Mouse (Mus musculus): ENCODE data around the gene Dscam.
"Not testable (repeated sequence)": the region's sequence is repeated elsewhere in the genome, so short reads cannot be mapped to it uniquely, and the experiment has no call there.

The Dscam gene

GRCm38 (mm10) chr16:96884590-96884989 is 286.0 kb downstream of the Dscam start:
- DNase-seq (ENCODE audit: low spot score in 2 of 2): not testable (repeated sequence)

GRCm38 (mm10) chr16:96877271-96877670 is 293.3 kb downstream of the Dscam start:
- DNase-seq (ENCODE audit: low spot score in 2 of 2): no peak

GRCm38 (mm10) chr16:96872799-96873198 is 297.8 kb downstream of the Dscam start:
- DNase-seq (ENCODE audit: low spot score in 2 of 2): no peak

DNA sequence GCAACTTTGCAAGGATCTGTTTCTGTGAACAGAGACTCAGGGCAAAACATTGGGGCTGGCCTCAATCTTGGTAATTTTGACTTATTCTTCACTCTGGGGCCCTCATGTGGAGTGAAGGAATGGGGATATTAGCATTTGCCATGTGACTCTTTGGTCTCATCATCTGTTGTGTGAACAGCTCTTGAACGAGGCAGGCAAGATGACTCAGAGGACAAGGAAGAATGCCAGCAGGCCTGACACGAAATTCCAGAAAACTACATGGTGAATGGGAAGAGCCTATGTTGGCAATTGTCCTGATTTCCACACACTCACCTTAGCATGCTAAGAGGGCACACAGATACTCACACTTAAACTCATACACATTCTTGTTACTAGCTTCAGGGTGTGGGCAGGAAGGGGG is 313.0 kb downstream of the Dscam start:
- no peak for DNase-seq (ENCODE audit: low spot score in 2 of 2)

GRCm38 (mm10) chr16:96855060-96855459 is 315.5 kb downstream of the Dscam start:
- DNase-seq (ENCODE audit: low spot score in 2 of 2): no peak

GRCm38 (mm10) chr16:96852383-96852782 is 318.2 kb downstream of the Dscam start:
- no peak for DNase-seq (ENCODE audit: low spot score in 2 of 2)

- DNase-seq (ENCODE audit: low spot score in 2 of 2): no peak
These were observed 321.6 kb downstream of the Dscam start for GRCm38 (mm10) chr16:96848916-96849315.

DNA sequence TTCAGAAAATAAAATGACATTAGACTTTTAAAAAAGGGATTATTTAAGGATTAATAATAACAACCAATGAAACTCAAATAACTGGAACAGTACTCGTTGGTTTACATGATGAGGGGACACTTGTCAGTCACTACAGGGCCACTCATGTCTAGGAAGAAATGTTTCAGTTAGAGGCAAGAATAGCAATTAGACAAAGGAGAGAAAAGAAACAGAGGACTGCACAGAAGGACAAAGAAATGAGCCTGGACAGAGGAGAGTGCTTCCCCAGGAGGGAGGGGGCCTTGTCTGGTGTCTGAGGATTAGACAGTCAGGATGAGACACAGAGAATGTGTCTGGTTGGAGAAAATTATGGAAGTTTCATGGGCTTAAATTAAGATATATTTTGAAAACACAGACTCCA is 324.0 kb downstream of the Dscam start:
- DNase-seq (ENCODE audit: low spot score in 2 of 2): no peak

GRCm38 (mm10) chr16:96846113-96846512 is 324.4 kb downstream of the Dscam start:
- no peak for DNase-seq (ENCODE audit: low spot score in 2 of 2)

DNA sequence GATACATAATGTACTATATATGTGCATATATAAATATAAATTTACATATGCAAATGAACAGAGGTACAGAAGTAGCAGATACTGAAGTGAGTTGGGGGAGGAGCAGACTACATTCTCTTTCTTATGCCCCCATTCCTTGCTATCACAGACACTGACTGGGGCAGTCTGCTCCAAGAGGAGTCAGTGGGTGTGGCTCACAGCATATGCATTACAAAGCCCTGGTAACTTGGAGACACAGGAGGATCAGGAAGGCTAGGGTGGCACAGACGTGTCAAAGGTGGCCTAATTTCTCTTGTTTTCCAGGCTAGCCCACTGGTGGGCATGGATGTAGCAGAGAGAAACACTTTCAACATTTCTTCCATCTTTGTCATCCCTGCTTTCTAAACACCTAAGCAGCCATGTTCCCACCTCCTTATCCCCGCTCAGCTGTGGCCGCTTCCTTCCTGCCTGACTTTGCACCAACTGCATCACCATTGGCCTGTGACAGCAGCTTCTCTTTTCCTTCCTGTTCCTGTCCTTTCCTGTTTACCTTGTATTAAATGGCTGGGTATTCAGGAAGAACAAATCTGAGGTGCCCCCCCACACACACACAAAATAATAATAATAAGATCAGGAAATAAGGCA is 325.0 kb downstream of the Dscam start:
- DNase-seq (ENCODE audit: low spot score in 2 of 2): no peak

DNA sequence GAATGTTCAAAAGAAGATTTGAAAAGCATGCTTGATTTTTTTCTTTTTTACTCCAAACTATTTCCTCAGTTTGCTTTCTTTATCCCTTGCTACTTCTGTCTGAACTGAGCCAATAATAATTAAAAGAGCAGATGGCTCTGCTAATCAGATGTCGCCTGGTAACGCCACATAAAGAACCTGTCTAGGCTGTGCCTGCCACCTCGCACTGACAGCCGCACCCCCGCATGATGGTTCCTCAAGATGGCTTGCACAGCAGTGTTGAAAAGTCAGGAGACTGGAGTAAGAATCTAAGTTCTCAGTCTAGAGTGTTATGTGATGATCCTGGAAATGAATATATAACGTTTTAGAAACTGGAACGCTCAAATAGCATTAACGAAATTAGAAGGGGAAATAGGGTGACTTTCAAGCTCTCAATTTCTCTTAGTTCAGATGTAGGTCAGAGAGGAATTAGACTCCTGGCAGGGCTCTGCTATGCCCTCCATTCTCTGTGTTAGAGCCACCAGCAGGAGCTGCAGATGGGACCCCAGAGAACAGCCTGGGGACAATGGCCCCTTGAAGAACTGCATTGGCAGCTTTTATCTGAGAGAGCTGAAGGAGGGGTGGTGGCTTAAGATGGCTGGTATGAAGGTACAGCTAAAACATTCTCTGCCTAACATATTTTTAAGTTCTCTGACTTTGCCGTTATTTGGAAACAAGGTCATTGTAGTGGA is 326.7 kb downstream of the Dscam start:
- DNase-seq (ENCODE audit: low spot score in 2 of 2): no peak

GRCm38 (mm10) chr16:96842829-96843360 is 327.7 kb downstream of the Dscam start:
- DNase-seq (ENCODE audit: low spot score in 2 of 2): no peak

GRCm38 (mm10) chr16:96819649-96820048 is 350.9 kb downstream of the Dscam start:
- peak; percentile 18 to 44 for DNase-seq (ENCODE audit: low spot score in 2 of 2)

GRCm38 (mm10) chr16:96806298-96806697 is 364.3 kb downstream of the Dscam start:
- no peak for DNase-seq (ENCODE audit: low spot score in 2 of 2)

DNA sequence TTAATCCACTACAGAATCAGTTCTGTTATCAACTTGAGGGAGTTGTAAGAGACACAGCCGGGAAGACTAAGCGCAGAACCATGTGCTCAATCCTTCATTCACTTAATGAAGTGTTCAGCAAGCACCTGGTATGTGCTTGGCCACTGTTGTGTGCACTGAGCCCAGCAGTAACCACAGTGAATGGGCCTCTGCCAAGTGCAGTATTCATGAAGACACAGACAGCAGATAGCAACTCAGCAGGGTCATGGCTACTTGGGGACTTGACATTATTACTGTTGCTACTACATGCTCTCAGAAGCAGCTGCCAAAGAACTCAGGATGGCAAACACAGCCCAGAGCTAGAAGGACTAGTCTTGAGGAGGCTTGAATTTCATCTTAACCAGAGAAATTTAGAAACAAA is 367.9 kb downstream of the Dscam start:
- DNase-seq (ENCODE audit: low spot score in 2 of 2): no peak

GRCm38 (mm10) chr16:96801650-96802237 is 368.8 kb downstream of the Dscam start:
- no peak for DNase-seq (ENCODE audit: low spot score in 2 of 2)

GRCm38 (mm10) chr16:96795431-96795830 is 375.1 kb downstream of the Dscam start:
- DNase-seq (ENCODE audit: low spot score in 2 of 2): no peak

DNA sequence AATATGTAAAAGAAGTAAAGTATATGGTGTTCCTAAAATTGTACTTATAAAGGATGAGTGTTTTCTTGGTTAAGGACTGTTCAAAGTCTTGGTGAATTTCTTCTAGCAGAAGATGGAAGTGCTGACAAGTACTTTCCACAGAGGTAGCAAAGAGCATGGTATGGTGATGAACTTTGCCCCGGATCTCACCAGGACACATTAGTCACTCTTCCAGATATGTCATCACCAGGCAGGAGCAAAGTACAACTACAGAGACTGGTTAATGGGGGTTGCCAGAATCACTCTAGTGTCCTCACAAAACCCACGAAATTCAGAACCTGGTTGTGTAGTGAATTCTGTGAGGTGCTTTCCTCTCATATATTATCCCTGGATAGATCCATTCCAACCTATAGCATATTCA is 379.2 kb downstream of the Dscam start:
- no peak for DNase-seq (ENCODE audit: low spot score in 2 of 2)

DNA sequence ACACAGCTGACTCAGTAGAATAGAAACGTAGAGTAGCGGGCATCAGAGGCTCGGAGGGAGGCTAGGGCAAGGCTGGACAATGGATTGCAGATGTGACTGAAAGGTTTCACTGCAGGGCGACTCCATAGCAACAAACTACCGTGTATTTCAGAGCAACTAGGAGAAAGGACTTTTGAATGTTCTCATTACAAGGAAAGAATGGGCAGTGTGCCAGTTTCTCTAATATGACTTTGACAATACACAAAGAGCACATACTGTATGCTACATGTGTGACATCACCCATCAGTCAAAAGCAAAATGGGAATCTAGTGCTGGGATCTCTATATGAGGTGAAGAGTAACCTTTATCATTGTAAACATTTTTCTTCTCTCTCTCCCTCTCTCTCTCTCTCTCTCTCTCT is 382.3 kb downstream of the Dscam start:
- no peak for DNase-seq (ENCODE audit: low spot score in 2 of 2)

DNA sequence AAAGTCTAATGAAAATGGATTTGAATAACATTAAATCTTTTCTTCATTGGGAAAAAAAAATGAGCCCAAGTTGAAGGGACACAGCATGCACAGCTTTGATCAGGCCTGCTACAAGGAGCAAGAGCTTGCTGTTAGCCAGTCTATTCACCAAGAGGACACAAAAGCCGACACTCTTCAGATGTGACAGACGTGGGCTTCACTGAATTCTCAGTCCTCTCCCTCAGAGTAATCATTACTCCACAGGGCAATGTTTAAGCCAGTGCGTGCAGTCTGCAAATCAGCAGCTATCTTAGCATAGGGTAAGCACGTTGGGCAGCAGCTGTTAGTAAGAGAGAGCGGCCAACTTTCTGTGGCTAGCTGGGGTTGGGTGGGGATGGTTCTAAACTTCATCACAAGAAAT is 391.5 kb downstream of the Dscam start:
- DNase-seq (ENCODE audit: low spot score in 2 of 2): no peak

DNA sequence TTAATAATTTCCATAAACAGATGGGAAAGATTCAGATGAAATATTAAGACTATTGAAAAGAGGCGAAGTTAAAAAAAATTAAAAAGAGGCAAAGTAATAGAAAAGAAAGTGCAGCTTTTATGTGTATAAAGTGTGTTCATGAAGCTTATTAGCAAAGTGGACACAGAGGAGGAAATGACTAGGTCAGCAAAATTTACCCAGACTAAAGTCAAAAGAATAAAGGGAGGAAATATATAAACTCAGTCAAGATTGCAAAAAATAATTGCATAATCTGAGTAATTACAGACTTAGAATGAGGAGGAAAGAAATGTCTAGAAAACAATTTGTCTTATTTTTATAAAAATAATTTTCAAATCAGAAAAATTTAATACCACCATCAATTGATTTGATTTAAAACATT is 396.3 kb downstream of the Dscam start:
- DNase-seq (ENCODE audit: low spot score in 2 of 2): no peak

DNA sequence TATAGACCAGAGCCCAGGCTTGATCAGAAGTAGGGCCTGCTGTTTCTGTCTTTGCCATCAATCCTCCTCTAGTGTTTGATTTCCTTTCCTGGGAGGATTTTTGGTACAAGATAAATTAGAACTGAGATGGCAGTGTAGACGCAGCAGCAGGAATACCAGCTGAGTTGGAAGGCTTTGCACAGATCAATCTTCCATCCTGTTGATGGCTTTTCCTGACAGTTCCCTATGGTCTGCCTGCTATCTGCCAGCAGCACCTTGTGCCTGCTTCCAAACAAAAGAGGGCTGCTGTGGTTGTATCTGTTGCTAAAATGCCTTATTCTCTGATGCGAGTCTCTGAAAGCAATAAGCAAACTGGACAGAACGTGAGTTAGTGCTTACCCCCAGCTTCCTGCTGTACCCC is 402.6 kb downstream of the Dscam start:
- no peak for DNase-seq (ENCODE audit: low spot score in 2 of 2)

- DNase-seq (ENCODE audit: low spot score in 2 of 2): no peak
These were observed 403.0 kb downstream of the Dscam start for GRCm38 (mm10) chr16:96767508-96767907.
